Mouse (Mus musculus): Measurements from ENCODE around the gene Sympk. TPM values are rescaled to one million over a fixed set of nuclear protein-coding genes. Genes with fewer than 3 reads are reported as not detected.

The Sympk gene
- 23.2 TPM for polyA plus RNA-seq (2017; shearing (Covaris generic))

DNA sequence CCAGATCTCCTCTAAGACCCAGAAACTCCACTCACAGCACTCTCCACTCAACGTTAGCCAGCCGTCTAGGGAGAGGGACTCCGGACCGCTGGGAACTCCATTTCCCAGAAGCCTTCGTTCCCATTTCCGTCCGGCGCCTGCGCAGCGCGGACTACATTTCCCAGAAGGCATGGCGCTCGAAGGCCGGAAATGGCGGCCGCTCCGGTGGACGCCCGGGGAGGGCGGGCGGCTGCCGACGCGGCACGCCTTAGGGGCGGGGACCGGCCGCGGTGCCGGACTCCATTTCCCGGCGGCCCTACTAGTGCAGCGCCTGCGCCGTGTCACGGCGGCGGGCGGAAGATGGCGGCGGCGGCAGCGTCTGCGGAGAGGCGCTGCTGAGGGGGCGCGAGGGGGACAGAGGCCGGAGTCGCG is at the start of gene Sympk:
TSS of gene Sympk (plus strand) at position 282 of the 411 bp plus-strand sequence.

DNA sequence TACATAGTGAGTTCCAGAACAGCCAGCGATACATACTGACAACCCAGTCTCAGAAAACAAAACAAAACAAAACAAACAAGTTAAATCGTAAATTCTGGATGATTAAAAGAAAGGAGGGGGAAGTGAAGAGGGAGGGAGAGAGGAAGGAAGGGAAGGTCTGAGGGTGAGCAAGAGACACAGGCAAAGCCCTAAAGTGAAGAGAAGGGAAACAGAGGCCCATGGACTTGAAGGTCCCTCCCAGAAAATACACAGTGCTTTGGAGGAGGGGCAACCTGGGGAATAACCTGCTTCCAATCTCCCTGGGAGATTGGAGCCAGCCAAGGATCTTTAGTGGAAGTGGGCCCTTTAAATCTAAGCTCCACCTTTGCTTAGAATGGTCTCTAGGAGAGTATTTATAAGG is 37.1 kb upstream of the Sympk start, which contains the start of gene Nanos2:
TSS of gene Nanos2 (plus strand) at position 301 of the 400 bp plus-strand sequence.

DNA sequence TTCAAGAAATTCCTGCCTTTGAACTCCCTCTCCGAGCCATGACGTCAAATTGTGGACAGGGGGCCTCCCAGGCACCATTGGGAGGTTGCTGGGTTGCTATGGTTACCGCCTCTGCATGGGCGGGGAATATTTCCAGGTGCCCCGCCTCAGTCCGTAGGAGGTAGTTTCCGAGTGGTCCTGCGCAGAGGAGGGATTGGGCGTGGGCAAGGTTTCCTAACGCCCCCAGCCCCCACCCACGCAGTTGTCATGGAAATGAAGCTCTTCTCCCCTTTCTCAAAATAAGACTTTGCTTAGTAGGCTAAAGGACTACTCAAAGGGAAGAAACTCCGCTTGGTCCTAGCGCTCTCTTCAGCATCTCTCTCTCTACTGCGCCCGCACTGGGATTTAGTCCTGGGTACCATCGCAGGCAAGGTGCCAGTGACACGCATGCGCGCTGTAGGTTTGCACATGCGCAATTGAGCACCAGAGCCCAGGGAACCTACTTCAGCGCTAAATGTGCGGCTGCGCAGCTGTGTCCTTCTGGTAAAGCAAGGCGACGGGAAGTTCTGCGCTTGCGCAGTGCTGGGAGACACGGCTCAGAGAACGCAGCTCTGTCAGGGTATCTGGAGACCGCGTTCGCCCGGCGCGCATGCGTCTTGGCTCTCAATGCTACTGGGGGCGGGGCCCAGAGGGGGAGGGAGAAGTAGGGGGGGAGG is 33.4 kb upstream of the Sympk start, which contains the start of gene Mypop:
TSS of gene Mypop (plus strand) at position 645 of the 695 bp plus-strand sequence.

DNA sequence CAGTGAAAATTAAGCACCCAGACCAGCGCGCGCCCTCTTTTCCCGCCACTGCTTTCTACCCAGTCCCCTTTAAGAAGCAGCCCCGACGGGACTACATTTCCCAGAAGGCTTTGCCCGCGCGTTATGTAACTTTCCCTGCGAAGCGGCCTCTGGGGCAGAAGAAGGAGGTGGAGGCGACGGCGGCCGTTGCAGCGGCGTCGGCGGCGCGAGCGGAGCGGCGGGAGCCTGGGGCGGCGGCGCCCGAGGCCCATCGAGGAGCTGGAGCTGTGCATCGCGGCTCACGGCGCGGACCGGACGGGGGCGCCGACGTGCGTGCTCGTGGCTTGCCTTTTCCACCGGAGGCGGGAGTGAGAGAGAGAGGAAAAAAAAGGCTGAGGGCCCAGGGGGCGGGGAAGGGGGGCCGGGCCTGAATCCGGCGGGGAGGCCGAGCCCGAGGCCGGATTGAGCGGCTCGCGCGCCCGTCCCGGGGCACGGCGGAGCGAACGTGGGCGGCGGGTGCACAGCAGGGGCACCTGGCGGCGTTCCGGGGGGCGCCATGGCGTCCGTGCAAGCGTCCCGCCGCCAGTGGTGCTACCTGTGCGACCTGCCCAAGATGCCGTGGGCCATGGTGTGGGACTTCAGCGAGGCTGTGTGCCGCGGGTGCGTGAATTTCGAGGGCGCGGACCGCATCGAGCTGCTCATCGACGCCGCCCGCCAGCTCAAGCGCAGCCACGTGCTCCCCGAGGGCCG is 20.1 kb upstream of the Sympk start, which contains the start of gene Irf2bp1:
TSS of gene Irf2bp1 (plus strand) at position 143 of the 729 bp plus-strand sequence.

DNA sequence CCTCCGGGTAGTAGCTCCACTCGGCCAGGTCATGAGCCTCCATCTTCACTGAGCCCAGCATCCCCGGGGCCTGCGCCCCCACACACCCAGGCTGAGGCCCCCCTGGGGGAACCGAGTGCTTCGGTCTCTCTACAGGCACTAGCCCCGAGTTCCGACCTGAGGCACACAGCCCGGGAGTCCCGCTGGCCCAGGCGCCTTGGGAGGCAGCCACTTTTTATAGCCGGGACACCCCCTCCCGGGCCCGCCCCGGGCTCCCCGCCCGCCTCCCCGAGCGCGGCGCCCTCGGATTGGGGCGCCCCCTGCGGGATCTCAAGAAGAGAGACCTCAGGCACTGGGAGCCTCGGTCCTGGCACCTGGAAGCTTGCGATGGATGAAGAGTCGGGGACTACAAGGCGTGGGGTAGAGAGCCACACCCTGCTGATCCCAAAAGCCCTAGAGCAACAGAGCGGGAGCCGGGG is 791 bp upstream of the Sympk start, which contains the start of gene Foxa3:
TSS of gene Foxa3 (minus strand) at position 182 of the 458 bp plus-strand sequence.

DNA sequence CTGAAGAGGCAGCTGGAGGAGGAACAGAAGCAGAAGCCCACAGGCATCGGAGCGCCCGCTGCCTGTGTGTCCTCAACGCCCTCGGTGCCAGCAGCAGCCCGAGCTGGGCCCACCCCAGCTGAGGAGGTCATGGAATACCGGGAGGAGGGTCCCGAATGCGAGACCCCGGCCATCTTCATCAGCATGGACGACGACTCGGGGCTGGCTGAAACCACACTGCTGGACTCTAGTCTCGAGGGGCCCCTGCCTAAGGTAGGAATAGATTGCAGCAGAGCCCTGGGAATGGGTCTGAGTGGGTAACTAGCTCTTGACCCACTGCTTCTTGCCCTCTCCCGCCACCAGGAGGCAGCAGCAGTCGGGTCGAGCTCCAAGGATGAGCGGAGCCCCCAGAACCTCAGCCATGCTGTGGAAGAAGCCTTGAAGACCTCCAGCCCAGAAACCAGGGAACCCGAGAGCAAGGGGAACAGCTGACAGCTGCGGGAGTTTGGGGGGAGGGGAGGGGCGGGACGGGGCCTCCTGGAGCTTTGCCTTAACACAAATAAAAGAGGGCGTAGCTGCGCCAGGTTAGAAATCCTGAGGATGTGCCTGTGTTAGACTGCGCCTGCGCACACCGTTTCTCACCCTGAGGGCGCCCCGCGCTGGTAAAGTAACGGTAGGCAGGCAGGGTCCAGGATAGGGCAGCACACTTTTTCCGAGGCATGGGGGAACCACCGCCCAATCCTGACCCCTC is 30.0 kb downstream of the Sympk start, which contains the start of gene Rsph6a:
TSS of gene Rsph6a (plus strand) at position 644 of the 730 bp plus-strand sequence.

DNA sequence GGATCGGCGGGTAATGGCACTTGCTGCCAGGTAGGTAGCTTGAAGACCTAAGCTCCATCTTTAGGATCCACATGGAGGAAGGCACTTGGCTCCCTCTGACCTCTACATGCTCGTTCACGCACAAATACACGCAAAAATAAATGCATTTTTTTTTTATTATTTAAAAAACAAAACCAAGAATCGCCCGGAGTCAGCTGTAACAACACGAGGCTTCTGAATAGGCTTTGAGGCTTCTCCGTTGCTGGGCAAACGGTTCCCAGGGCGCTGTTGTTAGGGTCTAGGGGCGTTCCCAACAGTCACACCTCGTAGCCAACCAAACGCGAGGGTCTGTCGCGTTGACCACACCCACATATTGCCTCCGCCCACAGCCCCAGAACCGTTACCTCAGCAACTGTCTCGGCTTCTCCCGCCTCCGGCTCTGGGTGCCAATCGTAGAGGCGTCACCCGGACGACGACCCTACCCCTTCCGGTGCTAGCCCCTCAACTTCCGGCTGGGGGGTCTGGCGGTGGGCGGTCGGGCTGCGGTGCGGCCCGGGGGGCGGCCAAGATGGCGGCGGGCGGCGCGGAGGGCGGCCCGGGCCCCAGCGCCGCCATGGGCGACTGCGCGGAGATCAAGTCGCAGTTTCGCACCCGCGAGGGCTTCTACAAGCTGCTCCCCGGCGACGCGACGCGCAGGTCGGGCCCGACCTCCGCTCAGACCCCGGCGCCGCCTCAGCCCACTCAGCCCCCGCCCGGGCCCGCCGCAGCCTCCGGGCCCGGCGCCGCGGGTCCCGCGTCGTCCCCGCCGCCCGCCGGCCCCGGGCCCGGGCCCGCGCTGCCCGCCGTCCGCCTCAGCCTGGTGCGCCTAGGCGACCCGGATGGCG is 51.8 kb downstream of the Sympk start, which contains the start of gene Dmwd:
TSS of gene Dmwd (plus strand) at position 505 of the 863 bp plus-strand sequence.

DNA sequence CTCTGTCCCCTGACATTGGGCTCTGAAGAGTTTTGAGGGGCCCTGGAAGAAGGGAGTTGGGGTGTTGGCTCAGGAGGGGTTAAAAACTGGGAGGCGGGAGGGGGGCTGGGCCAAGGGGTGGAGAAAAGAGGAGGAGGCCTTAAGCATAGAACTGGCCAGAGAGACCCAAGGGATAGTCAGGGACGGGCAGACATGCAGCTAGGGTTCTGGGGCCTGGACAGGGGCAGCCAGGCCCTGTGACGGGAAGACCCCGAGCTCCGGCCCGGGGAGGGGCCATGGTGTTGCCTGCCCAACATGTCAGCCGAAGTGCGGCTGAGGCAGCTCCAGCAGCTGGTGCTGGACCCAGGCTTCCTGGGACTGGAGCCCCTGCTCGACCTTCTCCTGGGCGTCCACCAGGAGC is 59.5 kb downstream of the Sympk start, which contains the start of gene Dmpk:
TSS of gene Dmpk (plus strand) at position 149 of the 400 bp plus-strand sequence.

DNA sequence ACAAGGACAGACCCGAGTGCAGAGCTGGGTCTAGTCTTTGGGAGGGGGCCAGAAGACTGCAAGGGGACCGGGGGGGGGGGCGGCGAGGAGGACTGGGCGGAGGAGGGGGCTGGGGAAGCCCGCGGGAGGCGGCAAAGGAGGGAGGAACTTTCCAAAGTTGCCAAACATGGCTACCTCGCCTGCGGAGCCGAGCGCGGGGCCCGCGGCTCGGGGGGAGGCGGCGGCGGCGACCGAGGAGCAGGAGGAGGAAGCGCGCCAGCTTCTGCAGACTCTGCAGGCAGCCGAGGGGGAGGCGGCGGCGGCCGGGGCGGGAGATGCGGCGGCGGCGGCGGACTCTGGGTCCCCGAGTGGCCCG is 70.3 kb downstream of the Sympk start, which contains the start of gene Six5:
TSS of gene Six5 (plus strand) at position 124 of the 355 bp plus-strand sequence.

Other genes with a start within 250 kb of the Sympk start
- not detected for gene Psg19, start 225.9 kb upstream of the Sympk start, polyA plus RNA-seq (2017; shearing (Covaris generic))
- not detected for gene Psg17, start 202.8 kb upstream of the Sympk start, polyA plus RNA-seq (2017; shearing (Covaris generic))
- not detected for gene Mill2, start 184.4 kb upstream of the Sympk start, polyA plus RNA-seq (2017; shearing (Covaris generic))
- 257 TPM for gene Pglyrp1, start 153.0 kb upstream of the Sympk start, polyA plus RNA-seq (2017; shearing (Covaris generic))
- 36.3 TPM for gene Ccdc61, start 114.0 kb upstream of the Sympk start, polyA plus RNA-seq (2017; shearing (Covaris generic))
- gene Nova2, start 98.5 kb upstream of the Sympk start, polyA plus RNA-seq (2017; shearing (Covaris generic)), result not detected
- not detected for gene Nanos2, start 37.0 kb upstream of the Sympk start, polyA plus RNA-seq (2017; shearing (Covaris generic))
- 3.5 TPM for gene Mypop, start 33.1 kb upstream of the Sympk start, polyA plus RNA-seq (2017; shearing (Covaris generic))
- 4.6 TPM for gene Irf2bp1, start 20.3 kb upstream of the Sympk start, polyA plus RNA-seq (2017; shearing (Covaris generic))
- not detected for gene Foxa3, start 839 bp upstream of the Sympk start, polyA plus RNA-seq (2017; shearing (Covaris generic))
- not detected for gene Rsph6a, start 30.3 kb downstream of the Sympk start, polyA plus RNA-seq (2017; shearing (Covaris generic))
- 0.22 TPM for gene Dmwd, start 51.9 kb downstream of the Sympk start, polyA plus RNA-seq (2017; shearing (Covaris generic))
- 1.0 TPM for gene Dmpk, start 59.5 kb downstream of the Sympk start, polyA plus RNA-seq (2017; shearing (Covaris generic))
- 0.39 TPM for gene Six5, start 70.2 kb downstream of the Sympk start, polyA plus RNA-seq (2017; shearing (Covaris generic))
- gene Gm4969, start 94.0 kb downstream of the Sympk start, polyA plus RNA-seq (2017; shearing (Covaris generic)), result not detected
- gene Fbxo46, start 95.5 kb downstream of the Sympk start, polyA plus RNA-seq (2017; shearing (Covaris generic)), result 27.9 TPM
- 9.7 TPM for gene Qpctl, start 124.9 kb downstream of the Sympk start, polyA plus RNA-seq (2017; shearing (Covaris generic))
- 51.3 TPM for gene Snrpd2, start 125.3 kb downstream of the Sympk start, polyA plus RNA-seq (2017; shearing (Covaris generic))
- not detected for gene Gipr, start 141.8 kb downstream of the Sympk start, polyA plus RNA-seq (2017; shearing (Covaris generic))
- 31.6 TPM for gene Eml2, start 152.0 kb downstream of the Sympk start, polyA plus RNA-seq (2017; shearing (Covaris generic))
- 0.16 TPM for gene Gpr4, start 188.2 kb downstream of the Sympk start, polyA plus RNA-seq (2017; shearing (Covaris generic))
- 25.4 TPM for gene Opa3, start 204.0 kb downstream of the Sympk start, polyA plus RNA-seq (2017; shearing (Covaris generic))
- gene Vasp, start 247.4 kb downstream of the Sympk start, polyA plus RNA-seq (2017; shearing (Covaris generic)), result 333 TPM

All from activated CD4-positive, CD25-positive, alpha-beta regulatory T cell, adult 9 weeks (primary cell).